Mouse (Mus musculus) skeletal muscle tissue, postnatal 0 days (tissue): Measurements from ENCODE around the gene Pla2g4d. TPM values are rescaled to one million over a fixed set of nuclear protein-coding genes. Genes with fewer than 3 reads are reported as not detected.

ENCODE experiments used
- polyA plus RNA-seq: library from polyadenylated mRNA; unstranded; fragments of >200 nt; fragmentation: Nextera tagmentation; extraction: Ambion mirVana; gene quantifications from 2 replicates; pipeline ENCODE4 v1.2.1, GENCODE M21; 2015

Gene Pla2g4d
- polyA plus RNA-seq, result 0.04 TPM in 1 of 2 replicates, not detected in the other

GRCm38 (mm10) chr2:120288995-120289394 is at the start of gene Pla2g4d:
Gene Pla2g4d, minus strand, starts transcription at chr2:120289197.

GRCm38 (mm10) chr2:120313976-120314375 is 25.0 kb upstream of the Pla2g4d start, which contains the start of gene Pla2g4f:
Gene Pla2g4f, minus strand, starts transcription at chr2:120314165.

GRCm38 (mm10) chr2:120244679-120245420 is 44.1 kb downstream of the Pla2g4d start, which contains the start of gene Pla2g4e:
Gene Pla2g4e, minus strand, starts transcription at chr2:120245335.

Other genes with a start within 250 kb of the Pla2g4d start
- gene Ehd4, start 134.6 kb downstream of the Pla2g4d start, polyA plus RNA-seq, result 232 and 273 TPM in 2 replicates
- 3.8 and 4.6 TPM in 2 replicates for gene Pla2g4e, start 43.9 kb downstream of the Pla2g4d start, polyA plus RNA-seq
- 0.89 TPM in 1 of 2 replicates, not detected in the other for gene Pla2g4f, start 25.0 kb upstream of the Pla2g4d start, polyA plus RNA-seq
- 9.6 and 10.0 TPM in 2 replicates for gene Vps39, start 63.9 kb upstream of the Pla2g4d start, polyA plus RNA-seq
- 15.9 and 19.4 TPM in 2 replicates for gene Ganc, start 114.7 kb upstream of the Pla2g4d start, polyA plus RNA-seq
- 6.4 and 7.5 TPM in 2 replicates for gene Tmem87a, start 114.9 kb upstream of the Pla2g4d start, polyA plus RNA-seq
- 36.8 and 38.2 TPM in 2 replicates for gene Capn3, start 166.8 kb upstream of the Pla2g4d start, polyA plus RNA-seq